Mouse (Mus musculus) ovary, adult 18-20 months (tissue): ENCODE data around the gene Csrp1.

Experiments used
- DNase-seq: peaks from one replicate; pipeline ENCODE4 v3.0.0; 2022; ENCODE audit warnings: low spot score, mixed read lengths

Gene Csrp1

DNA sequence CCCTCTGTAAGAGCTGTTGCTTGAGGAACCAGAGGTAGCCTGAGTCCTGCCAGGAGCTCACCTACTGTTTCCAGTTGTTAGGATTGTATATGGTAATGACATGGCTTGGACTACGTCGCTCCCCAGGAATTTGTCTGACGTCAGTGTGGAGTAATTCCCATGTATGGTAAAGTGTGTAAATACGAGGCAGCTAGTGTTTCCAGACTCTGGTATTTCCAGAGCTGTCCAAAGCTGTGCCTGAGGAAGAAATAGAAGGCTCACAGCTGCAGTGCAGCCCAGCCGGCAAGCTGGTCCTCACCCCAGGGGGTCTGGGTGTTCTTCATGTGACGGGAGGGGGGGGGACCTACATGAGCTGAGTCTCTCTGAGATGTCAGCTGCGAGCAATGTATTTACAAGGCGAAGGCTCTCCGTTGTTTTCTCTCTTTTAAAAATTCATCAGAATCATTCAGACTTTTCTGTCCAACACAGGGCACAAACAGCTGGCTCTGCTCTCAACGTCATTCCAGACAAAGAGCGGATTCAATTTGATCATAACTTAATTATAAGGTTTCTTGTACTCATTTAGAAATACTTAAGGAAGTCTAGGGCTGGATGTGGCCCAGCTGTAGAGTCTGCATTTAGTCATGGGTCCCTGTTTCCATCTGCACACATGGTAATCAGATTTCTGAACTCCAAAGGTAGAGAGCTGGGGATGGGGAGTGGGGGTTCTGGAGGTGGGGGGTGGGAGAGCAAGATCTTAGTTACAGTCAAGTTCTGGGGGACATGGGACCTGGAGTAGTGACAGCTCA is 12.2 kb downstream of the Csrp1 start:
- no peak for DNase-seq

GRCm38 (mm10) chr1:135734225-135734937 is 14.5 kb downstream of the Csrp1 start:
- DNase-seq, result peak; percentile 48

- no peak for DNase-seq
Measured at GRCm38 (mm10) chr1:135735460-135735859, 15.6 kb downstream of the Csrp1 start.

- no peak for DNase-seq
Measured at GRCm38 (mm10) chr1:135744987-135745386, 25.1 kb downstream of the Csrp1 start.

GRCm38 (mm10) chr1:135746248-135746647 is 26.4 kb downstream of the Csrp1 start:
- DNase-seq, result no peak

DNA sequence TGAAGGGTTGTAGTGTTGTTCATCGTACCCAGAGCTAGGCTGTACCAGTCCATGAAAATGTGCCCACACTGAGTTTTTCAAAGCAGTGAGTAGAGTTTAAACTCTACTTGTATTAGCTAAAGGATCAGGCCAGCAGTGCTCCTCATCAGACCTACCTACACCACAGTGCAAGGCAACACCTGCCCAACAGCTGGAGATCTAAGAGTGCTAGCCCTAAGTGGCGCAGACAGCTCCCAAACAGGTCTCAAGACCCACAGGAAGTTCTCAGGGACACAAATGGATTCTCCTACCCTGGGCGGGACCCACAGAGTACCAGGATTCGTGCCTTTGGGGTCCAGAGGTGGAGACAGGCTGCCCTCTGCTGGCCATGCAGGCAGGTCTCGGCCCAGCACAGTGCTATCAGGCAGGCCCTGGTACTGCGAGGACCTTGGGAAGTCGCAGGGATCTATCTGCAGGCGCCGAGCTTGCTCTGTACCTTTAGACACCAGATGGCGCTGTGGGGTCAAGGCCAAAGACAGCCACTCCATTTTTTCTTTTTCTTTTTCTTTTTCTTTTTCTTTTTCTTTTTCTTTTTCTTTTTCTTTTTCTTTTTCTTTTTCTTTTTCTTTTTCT is 33.0 kb downstream of the Csrp1 start:
- DNase-seq, result peak; percentile 87

DNA sequence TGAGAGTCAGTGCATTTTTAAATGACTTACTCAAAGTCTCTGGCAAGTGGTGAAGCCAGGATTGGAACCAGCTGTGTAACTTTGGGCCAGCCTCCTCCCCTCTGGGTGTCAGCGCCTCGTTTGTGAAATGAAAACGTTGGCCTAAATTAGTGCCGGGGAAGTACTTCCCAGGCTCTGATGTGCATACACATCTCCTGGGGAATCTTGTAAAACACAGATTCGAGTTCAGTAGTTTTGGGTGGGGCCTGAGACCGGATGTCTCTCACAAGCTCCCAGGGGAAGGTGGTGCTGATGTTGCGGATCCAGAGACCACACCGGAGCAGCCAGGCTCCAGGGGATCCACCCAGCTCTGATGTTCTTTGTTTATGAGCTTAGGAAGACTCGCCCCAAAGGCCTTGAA is 35.4 kb downstream of the Csrp1 start:
- no peak for DNase-seq

GRCm38 (mm10) chr1:135755913-135756312 is 36.1 kb downstream of the Csrp1 start:
- DNase-seq, result no peak

GRCm38 (mm10) chr1:135757287-135757686 is 37.4 kb downstream of the Csrp1 start:
- DNase-seq, result no peak

DNA sequence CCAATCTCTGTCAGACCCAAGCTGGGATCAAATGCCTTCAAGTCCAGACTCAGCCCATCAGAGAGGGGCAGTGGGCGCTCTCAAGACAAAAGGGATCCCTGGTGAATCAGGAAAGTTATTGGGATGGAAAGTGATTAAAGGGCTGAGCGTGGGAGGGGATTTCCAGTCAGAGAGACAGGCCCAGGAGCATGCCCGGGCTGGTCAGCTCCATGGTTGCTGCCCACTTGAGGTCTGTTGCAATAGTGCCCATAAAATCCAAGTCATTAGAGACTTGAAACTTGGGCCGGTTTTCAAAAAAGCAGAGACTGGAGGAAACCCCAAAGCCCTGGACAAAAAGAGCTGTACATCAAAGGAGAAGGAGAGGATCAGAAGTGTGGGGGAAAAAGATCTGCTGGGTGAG is 39.8 kb downstream of the Csrp1 start:
- no peak for DNase-seq

DNA sequence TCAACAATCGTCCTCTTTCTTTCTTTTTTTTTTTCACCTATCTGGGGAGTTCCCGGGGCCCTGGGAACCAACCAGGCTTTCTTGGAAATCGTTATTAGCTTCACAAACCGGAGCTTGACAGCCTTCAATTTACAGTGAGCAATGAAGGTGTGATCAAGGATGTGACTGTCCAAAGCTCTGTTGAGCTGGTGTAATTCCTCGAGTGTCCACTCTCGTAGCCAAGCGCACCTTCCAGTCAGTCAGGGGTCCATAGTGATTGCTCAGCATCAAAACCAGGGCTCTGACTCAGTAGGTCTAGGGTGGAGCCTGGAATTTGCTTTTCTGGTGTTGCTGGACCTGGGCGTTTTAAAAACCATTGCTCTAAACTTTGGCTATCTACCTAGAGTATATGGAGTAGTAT is 40.4 kb downstream of the Csrp1 start:
- DNase-seq, result no peak

DNA sequence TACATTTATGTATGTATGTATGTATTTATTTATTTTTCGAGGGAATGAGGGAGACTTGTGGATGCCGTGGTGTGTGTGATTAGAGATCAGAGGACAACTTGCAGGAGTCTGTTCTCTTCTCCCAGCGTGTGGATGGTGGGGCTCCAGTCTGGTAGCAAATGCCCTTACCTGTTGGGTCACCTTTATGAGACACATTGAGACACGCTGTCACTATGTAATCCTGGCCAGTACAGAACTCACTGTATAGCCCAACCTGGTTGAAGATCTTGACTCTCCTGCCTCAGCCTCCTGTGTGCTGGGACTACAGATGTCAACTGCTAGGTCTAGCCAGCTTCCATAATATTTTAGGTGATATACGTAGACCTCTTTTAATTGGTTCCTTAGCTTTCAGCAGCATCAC is 41.9 kb downstream of the Csrp1 start:
- no peak for DNase-seq

DNA sequence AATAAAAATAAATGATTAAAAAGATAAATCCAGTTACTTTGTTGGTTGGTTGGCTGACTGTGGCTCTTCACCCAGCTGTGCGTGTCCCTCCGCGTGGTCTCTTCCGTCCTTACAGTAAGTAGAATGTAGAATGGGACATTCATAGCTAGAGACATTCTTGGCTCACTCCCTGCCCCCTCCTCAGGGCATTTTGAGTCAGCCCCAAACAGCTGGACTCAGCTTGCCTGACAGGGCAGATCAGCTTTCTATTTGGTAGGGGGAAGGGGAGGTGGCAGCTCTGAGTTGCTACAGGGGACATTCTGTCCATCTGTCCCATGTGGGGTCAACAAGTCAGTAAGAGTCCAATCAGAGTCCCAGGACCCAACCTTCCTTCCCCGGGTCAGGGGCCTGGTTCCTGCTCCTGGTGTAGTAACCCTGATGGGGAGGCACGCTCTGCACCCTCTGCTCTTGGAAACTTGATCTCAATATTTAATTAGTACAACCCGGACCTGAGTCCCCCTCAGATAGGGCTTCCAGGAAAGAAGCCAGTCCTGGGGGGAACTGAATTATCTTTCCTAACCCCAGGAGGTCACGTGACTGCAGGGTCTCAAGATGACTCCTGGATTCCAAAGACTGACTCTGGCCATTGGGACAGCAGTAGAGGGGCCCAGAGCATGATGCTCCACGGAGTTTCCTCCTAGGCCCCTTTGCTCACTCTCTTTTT is 43.8 kb downstream of the Csrp1 start:
- DNase-seq, result no peak

GRCm38 (mm10) chr1:135764206-135764528 is 44.3 kb downstream of the Csrp1 start:
- DNase-seq, result no peak

DNA sequence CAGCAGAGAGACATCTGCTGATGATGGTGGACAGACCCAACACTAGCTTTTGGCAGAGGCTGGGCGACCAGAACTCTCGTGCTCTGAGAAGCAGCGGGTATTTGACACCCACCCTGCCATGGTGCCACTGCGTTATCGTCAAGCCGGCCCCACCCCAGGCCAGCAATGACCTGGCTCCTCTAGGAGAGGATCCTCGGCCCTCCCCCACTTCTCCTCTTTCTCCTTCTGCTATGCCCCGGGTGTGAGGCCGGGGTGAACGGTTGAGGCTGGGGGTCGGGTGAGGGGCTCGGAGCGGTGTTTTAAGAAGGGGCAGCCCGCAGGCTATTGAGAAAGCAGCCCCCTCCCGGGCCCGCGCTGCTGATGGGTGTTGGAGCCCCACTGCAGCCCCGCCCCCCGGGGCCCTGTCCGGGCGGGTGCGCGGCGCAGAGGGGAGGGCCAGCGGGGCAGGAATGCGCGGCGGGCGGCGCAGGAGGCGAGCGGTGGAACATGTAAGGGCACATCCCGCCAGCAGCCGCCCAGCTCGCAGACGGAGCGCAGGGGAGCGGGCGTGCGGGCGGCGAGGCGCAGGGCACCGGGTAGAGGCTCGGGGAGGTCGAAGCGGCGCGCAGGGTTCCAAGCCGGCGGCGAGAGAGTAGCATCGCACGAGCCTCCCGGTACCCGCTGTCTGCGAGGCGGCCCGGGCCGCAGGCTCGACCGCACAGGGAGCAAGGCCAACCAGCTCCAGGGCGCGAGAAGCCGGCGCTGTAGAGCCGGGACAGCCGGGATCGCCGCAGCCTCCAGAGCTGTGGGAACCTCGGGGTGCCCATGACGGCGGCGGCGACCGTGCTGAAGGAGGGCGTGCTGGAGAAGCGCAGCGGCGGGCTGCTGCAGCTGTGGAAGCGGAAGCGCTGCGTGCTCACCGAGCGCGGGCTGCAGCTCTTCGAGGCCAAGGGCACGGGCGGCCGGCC is 46.1 kb downstream of the Csrp1 start, which contains the start of gene Phlda3:
Phlda3 (plus strand) TSS at position 475 of the 947 bp plus-strand sequence.
- DNase-seq, result peak; percentile 58

- DNase-seq, result no peak
Measured at GRCm38 (mm10) chr1:135766592-135767306, 46.9 kb downstream of the Csrp1 start.

DNA sequence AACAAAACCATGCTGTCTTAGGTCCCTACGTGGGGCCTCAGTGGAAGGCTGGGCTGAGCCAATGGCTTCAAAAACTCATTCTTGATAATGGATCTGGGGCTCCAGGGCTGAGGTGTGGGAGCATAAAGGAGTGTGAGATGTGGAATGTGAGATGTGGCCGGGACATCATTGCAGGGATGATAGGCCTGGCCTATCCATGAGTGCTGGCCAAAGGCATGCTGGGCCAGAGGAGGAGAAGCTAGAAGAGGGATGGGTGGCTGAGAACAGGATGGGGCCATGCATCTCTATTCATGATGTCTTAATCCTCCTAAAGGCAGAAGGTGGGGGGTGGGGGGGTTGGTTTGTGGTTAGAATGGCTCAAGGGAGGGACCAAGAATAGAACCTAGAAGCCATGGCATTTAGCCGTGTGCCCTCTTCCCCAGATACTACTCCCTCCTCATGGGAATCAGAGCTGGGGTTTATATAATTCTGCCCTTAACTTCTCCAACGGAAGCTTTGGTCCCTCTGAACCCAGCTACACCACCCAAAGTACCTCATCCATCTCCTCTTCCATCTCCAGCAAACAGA is 47.5 kb downstream of the Csrp1 start:
- DNase-seq, result no peak

DNA sequence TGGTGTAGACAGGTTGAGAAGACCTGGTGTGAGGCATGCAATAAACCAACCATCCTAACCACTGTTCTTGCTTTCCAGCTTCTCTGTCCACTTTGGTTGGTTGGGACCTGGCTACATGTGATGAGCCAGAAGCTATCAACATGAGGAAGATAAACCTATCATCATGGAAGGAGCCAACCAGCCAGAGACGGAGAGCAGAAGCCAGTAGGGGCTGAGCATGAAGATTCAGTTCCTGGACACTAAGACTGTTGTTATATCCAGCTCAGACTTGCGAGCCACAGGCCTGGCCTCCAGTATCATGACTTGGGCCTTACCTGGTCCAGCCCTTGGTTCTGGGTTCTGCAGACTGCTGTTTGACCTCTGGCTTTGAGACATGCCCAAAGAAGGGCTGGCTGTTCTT is 48.5 kb downstream of the Csrp1 start:
- no peak for DNase-seq

DNA sequence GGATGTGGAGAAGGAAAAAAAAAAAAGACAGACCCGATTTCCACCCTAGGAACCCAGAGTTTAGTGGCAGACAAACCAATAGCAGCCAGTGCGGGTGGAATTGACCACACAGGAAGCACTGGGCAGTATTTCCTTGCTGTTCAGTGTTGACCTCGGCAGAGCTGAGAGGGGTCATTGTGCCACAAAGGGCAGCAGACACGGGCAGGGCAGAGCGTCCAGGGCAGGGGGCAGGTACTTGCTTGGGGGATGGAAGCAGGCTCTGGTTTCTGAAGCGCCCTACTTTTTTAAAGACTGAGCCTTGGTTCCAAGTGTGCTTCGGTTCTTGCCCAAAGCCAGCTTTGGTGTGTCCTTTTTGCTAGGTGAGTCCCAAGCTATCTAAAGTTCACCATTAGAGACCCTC is 50.4 kb downstream of the Csrp1 start:
- no peak for DNase-seq

- peak; percentile 50 for DNase-seq
Measured at GRCm38 (mm10) chr1:135770896-135771572, 51.2 kb downstream of the Csrp1 start.
